Mouse (Mus musculus) thymus, adult 2 months (tissue): ENCODE measurements at regions not wholly inside any gene's neighbourhood (a gene's known extent, or its start where the extent isn't known, plus 50 kb on each side); places are given as distances from the start of the nearest gene placed in this dataset.

Source experiments
- DNase-seq: peaks from one replicate; pipeline ENCODE4 v3.0.0; 2021
- H3K27ac ChIP-seq: fragments of 200-500 bp; 2 replicates; pipeline ENCODE4 v1.5.1; 2012; ENCODE audit warnings: low read length, control low read depth; ENCODE audit not compliant: control insufficient read depth, insufficient read depth
- H3K27me3 ChIP-seq: fragments of 200-500 bp; 2 replicates; pipeline ENCODE4 v1.6.1; 2012; ENCODE audit warnings: mild to moderate bottlenecking, low read length, moderate library complexity, mixed read lengths; ENCODE audit not compliant: control insufficient read depth, insufficient read depth
- H3K36me3 ChIP-seq: fragments of 200-500 bp; 2 replicates; pipeline ENCODE4 v1.6.1; 2012; ENCODE audit warnings: mild to moderate bottlenecking, low read length, moderate library complexity; ENCODE audit not compliant: control insufficient read depth, insufficient read depth
- H3K4me1 ChIP-seq: fragments of 200-500 bp; replicated peaks from 2 replicates; pipeline ENCODE4 v1.6.1; 2012; ENCODE audit warnings: low read length; ENCODE audit not compliant: control insufficient read depth, insufficient read depth
- H3K4me3 ChIP-seq: fragments of 200-500 bp; 2 replicates; pipeline ENCODE4 v1.5.1; 2012; ENCODE audit warnings: mild to moderate bottlenecking, low read length, control low read depth, moderate library complexity; ENCODE audit not compliant: control insufficient read depth, insufficient read depth
- CTCF ChIP-seq: fragments of 200-500 bp; IDR thresholded peaks from 2 replicates; pipeline ENCODE4 v1.5.1; 2012; ENCODE audit warnings: mild to moderate bottlenecking, control low read depth, low read length, moderate library complexity, borderline replicate concordance; ENCODE audit not compliant: control insufficient read depth, poor library complexity, insufficient read depth; ENCODE audit errors: extremely low read depth
- POLR2A ChIP-seq: fragments of 200-500 bp; IDR thresholded peaks from 2 replicates; pipeline ENCODE4 v1.6.1; 2012; ENCODE audit warnings: mild to moderate bottlenecking, low read length, control low read depth, moderate library complexity; ENCODE audit not compliant: control insufficient read depth, poor library complexity, insufficient read depth; ENCODE audit errors: extremely low read depth
- WGBS: fragments of 180-500 bp; shearing (Covaris S2); methylation state at CpG from one replicate; pipeline ENCODE4 v1.1.7; 2018; 5-methylcytosine and 5-hydroxymethylcytosine counted together

DNA sequence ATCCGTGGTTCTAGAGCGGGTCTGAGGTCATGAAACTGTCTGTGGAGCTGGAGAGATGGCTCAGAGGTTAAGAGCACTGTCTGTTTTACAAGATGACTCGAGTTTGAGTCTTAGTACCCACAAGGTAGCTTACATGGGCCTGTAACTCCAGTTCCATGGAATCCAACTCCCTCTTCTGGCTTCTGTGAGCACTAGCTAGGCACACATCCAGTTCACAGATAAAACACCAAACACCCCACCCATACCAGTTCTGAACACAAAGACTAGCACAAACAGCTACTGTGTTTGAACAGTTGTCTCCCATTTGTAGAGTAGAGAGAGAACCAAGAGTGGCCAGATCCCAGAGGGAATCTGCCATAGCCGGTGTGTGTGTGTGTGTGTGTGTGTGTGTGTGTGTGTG, 224.0 kb downstream of the Zfp36l1 start:
- H3K4me3 ChIP-seq: no peak overlapping the region
- no peak for TF ChIP-seq CTCF
- TF ChIP-seq POLR2A: no peak
- H3K4me1 ChIP-seq: no peaks in the 10 kb centered on the region
- DNase-seq: no peak
- H3K27me3 ChIP-seq: no peaks in the 10 kb centered on the region
- no peak overlapping the region for H3K27ac ChIP-seq
- WGBS: 92% methylated on average over 4 of the region's 4 CpGs
- H3K36me3 ChIP-seq: no peaks in the 10 kb centered on the region

DNA sequence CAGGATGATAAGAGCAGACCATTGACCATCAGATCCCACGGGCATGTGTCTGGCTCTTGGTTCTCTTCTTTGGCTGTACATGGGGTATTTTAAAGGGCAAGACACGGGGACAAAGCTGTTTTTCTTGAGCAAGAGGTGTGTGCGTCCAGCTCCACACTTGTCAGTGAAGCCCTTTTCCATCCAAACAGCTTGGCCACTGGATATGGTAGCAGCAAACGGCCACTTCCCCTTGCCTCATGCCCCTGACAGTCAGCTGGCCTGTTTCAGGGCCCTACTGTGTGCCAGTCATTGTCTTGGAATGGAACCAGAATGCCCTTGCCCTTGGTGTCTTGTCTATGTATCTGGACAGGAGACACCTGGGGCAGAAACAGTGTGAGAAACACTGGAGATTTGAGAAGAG, 224.7 kb downstream of the Zfp36l1 start:
- DNase-seq: no peak
- Histone ChIP-seq H3K4me1 (no peaks in the 10 kb centered on the region), H3K4me3 (no peak overlapping the region), H3K27ac (no peak overlapping the region), H3K27me3 (no peaks in the 10 kb centered on the region), H3K36me3 (no peaks in the 10 kb centered on the region)
- 83% methylated on average over 4 of the region's 4 CpGs for WGBS
- TF ChIP-seq POLR2A (no peak), CTCF (no peak)

DNA sequence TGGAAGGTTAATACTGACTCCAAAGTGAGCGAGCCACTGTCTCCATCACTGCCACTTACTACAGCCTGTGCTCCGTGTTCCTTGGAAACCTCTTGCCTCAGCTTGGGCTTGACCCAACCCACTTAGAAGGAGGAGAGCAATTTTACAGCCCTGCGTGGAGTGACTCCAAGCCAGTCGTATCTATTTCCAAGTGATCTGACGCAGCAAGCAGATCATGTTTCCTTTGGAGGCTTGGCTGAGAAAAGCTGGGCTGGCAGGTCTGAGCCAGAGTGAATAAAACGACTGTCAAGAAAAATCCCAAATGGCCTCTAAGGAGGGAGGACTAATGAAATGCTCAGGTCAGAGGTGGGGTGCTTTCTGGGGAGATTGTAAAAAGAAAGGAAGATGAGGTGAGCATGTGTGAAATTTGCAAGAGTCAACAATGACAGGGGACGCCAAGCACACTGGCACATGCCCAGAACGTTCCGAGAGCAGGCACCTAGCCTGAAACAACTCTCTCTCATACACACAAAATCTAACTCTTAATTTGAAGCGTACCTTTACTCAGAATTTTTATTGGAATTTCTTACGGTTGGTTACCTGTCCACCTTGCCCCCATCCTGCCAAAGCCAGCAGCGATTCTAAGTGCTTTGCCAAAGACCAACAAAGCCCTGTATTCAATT, 225.5 kb downstream of the Zfp36l1 start:
- Histone ChIP-seq H3K27ac (no peak overlapping the region), H3K27me3 (no peaks in the 10 kb centered on the region), H3K4me1 (no peaks in the 10 kb centered on the region), H3K36me3 (no peaks in the 10 kb centered on the region), H3K4me3 (no peak overlapping the region)
- 90% methylated on average over 12 of the region's 12 CpGs for whole genome bisulfite sequencing
- TF ChIP-seq CTCF (no peak), POLR2A (no peak)
- DNase-seq: no peak

DNA sequence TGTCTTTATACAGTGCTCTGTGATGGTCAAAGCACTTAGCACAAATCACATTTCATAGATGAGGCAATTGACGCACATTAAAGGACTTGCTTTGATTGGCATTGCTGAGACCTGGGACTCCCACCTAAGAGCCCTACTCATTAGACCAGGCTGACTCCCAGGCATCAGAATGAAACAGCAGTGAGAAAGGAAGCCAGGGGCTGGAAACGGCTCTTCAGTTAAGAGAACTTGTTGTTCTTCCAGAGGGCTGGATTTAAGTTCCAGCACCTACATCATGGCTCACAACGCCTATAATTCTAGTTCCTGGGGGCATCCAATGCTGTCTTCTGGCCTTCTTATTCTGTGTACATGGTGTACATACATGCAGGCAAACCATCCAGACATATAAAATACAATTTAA, 226.3 kb downstream of the Zfp36l1 start:
- WGBS: 90% methylated on average over 3 of the region's 3 CpGs
- Histone ChIP-seq H3K27ac (no peak overlapping the region), H3K4me1 (no peaks in the 10 kb centered on the region), H3K27me3 (no peaks in the 10 kb centered on the region), H3K36me3 (no peaks in the 10 kb centered on the region), H3K4me3 (no peak overlapping the region)
- no peak for DNase-seq
- TF ChIP-seq CTCF (no peak), POLR2A (no peak)

DNA sequence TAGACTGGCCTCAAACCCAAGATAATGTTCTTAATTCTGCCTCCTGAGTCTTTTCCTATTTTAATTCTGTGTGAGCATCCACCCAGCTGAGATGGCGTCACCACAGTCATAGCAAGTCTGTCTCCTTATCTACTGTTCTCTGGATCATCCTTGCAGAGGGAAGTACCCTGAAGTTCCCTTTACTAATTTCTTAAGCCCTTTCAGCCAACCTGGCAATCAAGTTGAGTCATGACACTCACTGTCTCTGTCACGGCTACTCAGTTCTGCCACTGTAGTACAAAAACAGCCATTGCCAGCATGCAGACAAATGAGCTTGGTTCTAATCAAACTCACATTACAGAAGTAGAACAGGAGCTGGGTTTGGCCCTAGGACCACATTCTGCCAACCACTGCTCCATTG, 227.5 kb downstream of the Zfp36l1 start:
- Histone ChIP-seq H3K4me1 (peaks cover 6% of the 10 kb centered on the region; the same call in 1 of the 2 replicates), H3K4me3 (no peak overlapping the region), H3K27ac (no peak overlapping the region), H3K27me3 (no peaks in the 10 kb centered on the region), H3K36me3 (no peaks in the 10 kb centered on the region)
- no peak for TF ChIP-seq POLR2A
- no peak for TF ChIP-seq CTCF
- whole genome bisulfite sequencing: 96% methylated on average over 2 of the region's 2 CpGs
- no peak for DNase-seq

DNA sequence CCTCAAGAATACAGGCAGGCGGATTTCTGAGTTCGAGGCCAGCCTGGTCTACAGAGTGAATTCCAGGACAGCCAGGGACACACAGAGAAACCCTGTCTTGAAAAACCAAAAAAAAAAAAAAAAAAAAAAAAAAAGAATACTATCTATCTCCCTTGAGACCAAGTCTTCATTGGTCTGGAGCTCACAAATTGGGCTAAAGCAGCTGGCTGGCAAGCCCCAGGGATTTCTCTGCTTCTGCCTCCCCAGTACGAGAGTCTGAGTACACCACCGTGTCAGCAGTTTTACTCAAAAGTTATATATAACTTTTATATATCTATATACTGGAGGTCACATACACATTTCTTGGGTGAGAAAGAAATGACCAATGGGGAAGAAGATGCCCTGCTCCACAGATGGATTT, 229.2 kb downstream of the Zfp36l1 start:
- H3K4me3 ChIP-seq: no peak overlapping the region
- no peaks in the 10 kb centered on the region for H3K36me3 ChIP-seq
- H3K4me1 ChIP-seq: peaks cover 6% of the 10 kb centered on the region; the same call in 1 of the 2 replicates
- H3K27me3 ChIP-seq: no peaks in the 10 kb centered on the region
- no peak for DNase-seq
- TF ChIP-seq POLR2A (no peak), CTCF (no peak)
- no peak overlapping the region for H3K27ac ChIP-seq
- WGBS: 97% methylated on average over 4 of the region's 4 CpGs
